Mouse (Mus musculus): ENCODE data around the gene Mitf. TPM values are rescaled to one million over a fixed set of nuclear protein-coding genes. Genes with fewer than 3 reads are reported as not detected.

Gene Mitf
- polyA plus RNA-seq, 1 experiment, result not detected

GRCm38 (mm10) chr6:98046295-98047108, 239.7 kb downstream of the Mitf start:
- TF ChIP-seq POLR2A (IDR thresholded peaks at IDR 0.05; ENCODE audit: insufficient read depth, low read depth, low read length) (no peak), CTCF (IDR thresholded peaks at IDR 0.05; ENCODE audit: insufficient read depth, low read depth, low read length) (no peak)
- Histone ChIP-seq H3K27ac (ENCODE audit: insufficient read depth, low read depth, low read length) (no peak overlapping the region), H3K4me1 (ENCODE audit: control insufficient read depth, insufficient read depth, low read length) (0 out of 2 replicates have a peak, but pooled peaks cover 3% of the 10 kb centered on the region), H3K4me3 (ENCODE audit: insufficient read depth, low read depth, low read length) (no peak overlapping the region)
- 56% methylated on average over 11 of the region's 11 CpGs for WGBS

- H3K4me1 ChIP-seq (ENCODE audit: control insufficient read depth, insufficient read depth, low read length), result 0 out of 2 replicates have a peak, but pooled peaks cover 3% of the 10 kb centered on the region
- no peak overlapping the region for H3K4me3 ChIP-seq (ENCODE audit: insufficient read depth, low read depth, low read length)
- TF ChIP-seq CTCF (IDR thresholded peaks at IDR 0.05; ENCODE audit: insufficient read depth, low read depth, low read length), result no peak
- TF ChIP-seq POLR2A (IDR thresholded peaks at IDR 0.05; ENCODE audit: insufficient read depth, low read depth, low read length), result no peak
- no peak overlapping the region for H3K27ac ChIP-seq (ENCODE audit: insufficient read depth, low read depth, low read length)
- WGBS, result 75% methylated on average over 6 of the region's 6 CpGs
Observed at GRCm38 (mm10) chr6:98047741-98048140, 240.9 kb downstream of the Mitf start.

- 0 out of 2 replicates have a peak, but pooled peaks cover 3% of the 10 kb centered on the region for H3K4me1 ChIP-seq (ENCODE audit: control insufficient read depth, insufficient read depth, low read length)
- WGBS, result 79% methylated on average over 14 of the region's 14 CpGs
- no peak overlapping the region for H3K4me3 ChIP-seq (ENCODE audit: insufficient read depth, low read depth, low read length)
- no peak for TF ChIP-seq CTCF (IDR thresholded peaks at IDR 0.05; ENCODE audit: insufficient read depth, low read depth, low read length)
- no peak for TF ChIP-seq POLR2A (IDR thresholded peaks at IDR 0.05; ENCODE audit: insufficient read depth, low read depth, low read length)
- H3K27ac ChIP-seq (ENCODE audit: insufficient read depth, low read depth, low read length), result no peak overlapping the region
Observed at GRCm38 (mm10) chr6:98048671-98049438, 242.0 kb downstream of the Mitf start.

GRCm38 (mm10) chr6:98049551-98049950, 242.7 kb downstream of the Mitf start:
- Histone ChIP-seq H3K4me1 (ENCODE audit: control insufficient read depth, insufficient read depth, low read length) (0 out of 2 replicates have a peak, but pooled peaks cover 3% of the 10 kb centered on the region), H3K4me3 (ENCODE audit: insufficient read depth, low read depth, low read length) (no peak overlapping the region), H3K27ac (ENCODE audit: insufficient read depth, low read depth, low read length) (no peak overlapping the region)
- no peak for TF ChIP-seq CTCF (IDR thresholded peaks at IDR 0.05; ENCODE audit: insufficient read depth, low read depth, low read length)
- no peak for TF ChIP-seq POLR2A (IDR thresholded peaks at IDR 0.05; ENCODE audit: insufficient read depth, low read depth, low read length)
- 81% methylated on average over 2 of the region's 2 CpGs for WGBS

GRCm38 (mm10) chr6:98061878-98062277, 255.0 kb downstream of the Mitf start:
- Histone ChIP-seq H3K4me1 (ENCODE audit: control insufficient read depth, insufficient read depth, low read length) (no peaks in the 10 kb centered on the region), H3K4me3 (ENCODE audit: insufficient read depth, low read depth, low read length) (no peak overlapping the region), H3K27ac (ENCODE audit: insufficient read depth, low read depth, low read length) (no peak overlapping the region)
- TF ChIP-seq CTCF (IDR thresholded peaks at IDR 0.05; ENCODE audit: insufficient read depth, low read depth, low read length) (no peak), POLR2A (IDR thresholded peaks at IDR 0.05; ENCODE audit: insufficient read depth, low read depth, low read length) (no peak)
- WGBS, result 91% methylated on average over 13 of the region's 13 CpGs

DNA sequence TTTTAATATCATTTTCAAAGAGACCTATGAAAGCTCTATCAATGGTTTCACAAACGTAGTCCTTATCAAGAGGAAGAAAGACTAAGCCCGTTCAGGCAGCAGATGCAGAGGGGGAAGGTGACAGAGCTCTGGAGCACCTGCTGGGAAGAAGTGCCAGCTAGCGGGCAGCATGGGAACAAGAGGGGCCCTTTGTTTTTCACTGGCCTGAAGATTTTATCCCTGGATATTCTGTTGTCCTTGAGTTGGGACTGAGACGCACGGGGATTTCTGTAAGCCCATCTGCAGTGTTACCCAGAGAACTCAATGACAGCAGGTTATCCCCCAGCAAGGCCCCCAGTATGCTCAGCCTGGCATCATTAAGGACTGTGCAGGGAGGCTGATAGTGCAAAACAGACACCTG, 258.1 kb downstream of the Mitf start:
- TF ChIP-seq CTCF (IDR thresholded peaks at IDR 0.05; ENCODE audit: insufficient read depth, low read depth, low read length) (no peak), POLR2A (IDR thresholded peaks at IDR 0.05; ENCODE audit: insufficient read depth, low read depth, low read length) (no peak)
- 72% methylated on average over 5 of the region's 5 CpGs for WGBS
- H3K4me1 ChIP-seq (ENCODE audit: control insufficient read depth, insufficient read depth, low read length), result no peaks in the 10 kb centered on the region
- no peak overlapping the region for H3K4me3 ChIP-seq (ENCODE audit: insufficient read depth, low read depth, low read length)
- no peak overlapping the region for H3K27ac ChIP-seq (ENCODE audit: insufficient read depth, low read depth, low read length)

DNA sequence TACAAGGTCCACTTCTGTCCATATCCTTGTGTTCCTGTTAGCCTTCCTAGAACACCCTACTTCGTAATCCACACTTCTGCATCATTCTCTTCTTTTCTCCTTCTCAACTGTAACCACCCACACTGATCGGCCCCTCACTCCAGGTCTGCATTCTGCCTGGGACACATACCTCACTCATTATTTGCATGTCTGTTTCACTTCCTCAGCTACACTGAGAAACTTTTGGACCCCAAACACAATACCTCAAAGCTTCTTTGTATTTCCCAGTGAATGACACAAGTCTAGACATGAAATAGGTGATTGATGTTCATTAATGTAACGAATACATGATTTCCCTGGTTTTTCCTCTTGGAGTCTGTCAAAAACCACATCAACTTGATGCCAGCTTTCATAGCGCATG, 259.6 kb downstream of the Mitf start:
- H3K4me3 ChIP-seq (ENCODE audit: insufficient read depth, low read depth, low read length), result no peak overlapping the region
- no peak for TF ChIP-seq POLR2A (IDR thresholded peaks at IDR 0.05; ENCODE audit: insufficient read depth, low read depth, low read length)
- TF ChIP-seq CTCF (IDR thresholded peaks at IDR 0.05; ENCODE audit: insufficient read depth, low read depth, low read length), result no peak
- WGBS, result 88% methylated on average over 4 of the region's 4 CpGs
- H3K27ac ChIP-seq (ENCODE audit: insufficient read depth, low read depth, low read length), result no peak overlapping the region
- no peaks in the 10 kb centered on the region for H3K4me1 ChIP-seq (ENCODE audit: control insufficient read depth, insufficient read depth, low read length)

Other genes starting within 250 kb of the Mitf start
- gene Frmd4b, start 189.5 kb upstream of the Mitf start, polyA plus RNA-seq (2012; ENCODE audit: insufficient read depth, insufficient read length, low replicate concordance, missing spikeins), result not detected in 2 replicates